Mouse (Mus musculus): ENCODE results near the gene Ppm1g. TPM values are rescaled to one million over a fixed set of nuclear protein-coding genes. Genes with fewer than 3 reads are reported as not detected.
A peak's percentile ranks its signal among the peaks of the same experiment; 100 is the strongest.

Gene Ppm1g
- polyA plus RNA-seq, 1 experiment, result 41.1 TPM

- peak overlapping the region; percentile 49; the same call in 1 of the 2 replicates for H3K27ac ChIP-seq (ENCODE audit: insufficient read depth, low read depth, low read length)
- H3K4me3 ChIP-seq (ENCODE audit: insufficient read depth, low read depth, low read length), result no peak overlapping the region
- DNase-seq, result peak; percentile 70
- TF ChIP-seq CTCF (conservative IDR thresholded peaks at IDR 0.05; ENCODE audit: insufficient read depth, insufficient read length, low read depth, low read length) (no peak), POLR2A (IDR thresholded peaks at IDR 0.05; ENCODE audit: low read depth, low read length) (no peak)
- 62% methylated on average over 7 of the region's 7 CpGs for WGBS
- H3K27me3 ChIP-seq (replicated peaks; ENCODE audit: control insufficient read depth, insufficient read depth, low read length), result no peaks in the 10 kb centered on the region
- peaks cover 10% of the 10 kb centered on the region for H3K36me3 ChIP-seq (ENCODE audit: control insufficient read depth, insufficient read depth, low read length)
- H3K4me1 ChIP-seq (ENCODE audit: control insufficient read depth, insufficient read depth, low read length), result 0 out of 2 replicates have a peak, but pooled peaks cover 5% of the 10 kb centered on the region
These were observed 34.0 kb upstream of the Ppm1g start for GRCm38 (mm10) chr5:31254452-31254851.

- 86% methylated on average over 8 of the region's 8 CpGs for WGBS
These were observed 33.3 kb upstream of the Ppm1g start for GRCm38 (mm10) chr5:31253806-31254205.

GRCm38 (mm10) chr5:31252795-31253545, 32.5 kb upstream of the Ppm1g start:
- no peaks in the 10 kb centered on the region for H3K27me3 ChIP-seq (replicated peaks; ENCODE audit: control insufficient read depth, insufficient read depth, low read length)
- 85% methylated on average over 16 of the region's 16 CpGs for WGBS
- 0 out of 2 replicates have a peak, but pooled peaks cover 5% of the 10 kb centered on the region for H3K4me1 ChIP-seq (ENCODE audit: control insufficient read depth, insufficient read depth, low read length)
- peaks cover 13% of the 10 kb centered on the region for H3K36me3 ChIP-seq (ENCODE audit: control insufficient read depth, insufficient read depth, low read length)
- H3K27ac ChIP-seq (ENCODE audit: insufficient read depth, low read depth, low read length), result no peak overlapping the region
- TF ChIP-seq CTCF (conservative IDR thresholded peaks at IDR 0.05; ENCODE audit: insufficient read depth, insufficient read length, low read depth, low read length) (no peak), POLR2A (IDR thresholded peaks at IDR 0.05; ENCODE audit: low read depth, low read length) (no peak)
- H3K4me3 ChIP-seq (ENCODE audit: insufficient read depth, low read depth, low read length), result no peak overlapping the region
- DNase-seq, result no peak

More at GRCm38 (mm10) chr5:31253806-31254205, 33.3 kb upstream of the Ppm1g start:
- Histone ChIP-seq H3K27ac (ENCODE audit: insufficient read depth, low read depth, low read length) (peak overlapping the region; percentile 49), H3K4me1 (ENCODE audit: control insufficient read depth, insufficient read depth, low read length) (0 out of 2 replicates have a peak, but pooled peaks cover 5% of the 10 kb centered on the region), H3K4me3 (ENCODE audit: insufficient read depth, low read depth, low read length) (no peak overlapping the region), H3K36me3 (ENCODE audit: control insufficient read depth, insufficient read depth, low read length) (peaks cover 11% of the 10 kb centered on the region), H3K27me3 (replicated peaks; ENCODE audit: control insufficient read depth, insufficient read depth, low read length) (no peaks in the 10 kb centered on the region)
- no peak for DNase-seq
- TF ChIP-seq CTCF (conservative IDR thresholded peaks at IDR 0.05; ENCODE audit: insufficient read depth, insufficient read length, low read depth, low read length) (no peak), POLR2A (IDR thresholded peaks at IDR 0.05; ENCODE audit: low read depth, low read length) (no peak)

GRCm38 (mm10) chr5:31252151-31252550, 31.7 kb upstream of the Ppm1g start:
- 68% methylated on average over 10 of the region's 10 CpGs for WGBS
- peaks cover 13% of the 10 kb centered on the region for H3K36me3 ChIP-seq (ENCODE audit: control insufficient read depth, insufficient read depth, low read length)
- no peak for DNase-seq
- peak overlapping the region; percentile 56; the same call in 1 of the 2 replicates for H3K27ac ChIP-seq (ENCODE audit: insufficient read depth, low read depth, low read length)
- H3K4me3 ChIP-seq (ENCODE audit: insufficient read depth, low read depth, low read length), result peak overlapping the region; percentile 71
- no peak for TF ChIP-seq POLR2A (IDR thresholded peaks at IDR 0.05; ENCODE audit: low read depth, low read length)
- TF ChIP-seq CTCF (conservative IDR thresholded peaks at IDR 0.05; ENCODE audit: insufficient read depth, insufficient read length, low read depth, low read length), result no peak
- H3K4me1 ChIP-seq (ENCODE audit: control insufficient read depth, insufficient read depth, low read length), result 0 out of 2 replicates have a peak, but pooled peaks cover 5% of the 10 kb centered on the region
- H3K27me3 ChIP-seq (replicated peaks; ENCODE audit: control insufficient read depth, insufficient read depth, low read length), result no peaks in the 10 kb centered on the region

GRCm38 (mm10) chr5:31251541-31252101, 31.1 kb upstream of the Ppm1g start, which contains the start of gene Krtcap3:
TSS of gene Krtcap3 (plus strand) at chr5:31251691.
- WGBS, result 26% methylated on average over 47 of the region's 47 CpGs
- TF ChIP-seq POLR2A (IDR thresholded peaks at IDR 0.05; ENCODE audit: low read depth, low read length), result no peak
- TF ChIP-seq CTCF (conservative IDR thresholded peaks at IDR 0.05; ENCODE audit: insufficient read depth, insufficient read length, low read depth, low read length), result no peak
- H3K4me1 ChIP-seq (ENCODE audit: control insufficient read depth, insufficient read depth, low read length), result 0 out of 2 replicates have a peak, but pooled peaks cover 5% of the 10 kb centered on the region
- peak; percentile 83 for DNase-seq
- no peaks in the 10 kb centered on the region for H3K27me3 ChIP-seq (replicated peaks; ENCODE audit: control insufficient read depth, insufficient read depth, low read length)
- H3K4me3 ChIP-seq (ENCODE audit: insufficient read depth, low read depth, low read length), result peak within 1 kb of the TSS; percentile 71
- peak within 1 kb of the TSS; percentile 56; the same call in 1 of the 2 replicates for H3K27ac ChIP-seq (ENCODE audit: insufficient read depth, low read depth, low read length)
- peaks cover 13% of the 10 kb centered on the region for H3K36me3 ChIP-seq (ENCODE audit: control insufficient read depth, insufficient read depth, low read length)

- Histone ChIP-seq H3K27ac (ENCODE audit: insufficient read depth, low read depth, low read length) (no peak overlapping the region), H3K27me3 (replicated peaks; ENCODE audit: control insufficient read depth, insufficient read depth, low read length) (no peaks in the 10 kb centered on the region), H3K36me3 (ENCODE audit: control insufficient read depth, insufficient read depth, low read length) (peaks cover 11% of the 10 kb centered on the region), H3K4me3 (ENCODE audit: insufficient read depth, low read depth, low read length) (no peak overlapping the region), H3K4me1 (ENCODE audit: control insufficient read depth, insufficient read depth, low read length) (0 out of 2 replicates have a peak, but pooled peaks cover 5% of the 10 kb centered on the region)
- no peak for DNase-seq
- TF ChIP-seq CTCF (conservative IDR thresholded peaks at IDR 0.05; ENCODE audit: insufficient read depth, insufficient read length, low read depth, low read length), result no peak
- TF ChIP-seq POLR2A (IDR thresholded peaks at IDR 0.05; ENCODE audit: low read depth, low read length), result no peak
- WGBS, result 69% methylated on average over 4 of the region's 4 CpGs
These were observed 30.2 kb upstream of the Ppm1g start for GRCm38 (mm10) chr5:31250716-31251115.

- Histone ChIP-seq H3K27me3 (replicated peaks; ENCODE audit: control insufficient read depth, insufficient read depth, low read length) (no peaks in the 10 kb centered on the region), H3K27ac (ENCODE audit: insufficient read depth, low read depth, low read length) (no peak overlapping the region), H3K4me1 (ENCODE audit: control insufficient read depth, insufficient read depth, low read length) (peaks cover 7% of the 10 kb centered on the region; the same call in 1 of the 2 replicates), H3K4me3 (ENCODE audit: insufficient read depth, low read depth, low read length) (no peak overlapping the region), H3K36me3 (ENCODE audit: control insufficient read depth, insufficient read depth, low read length) (peaks cover 4% of the 10 kb centered on the region; the same call in 1 of the 2 replicates)
- DNase-seq, result no peak
- WGBS, result 8% methylated on average over 10 of the region's 10 CpGs
- TF ChIP-seq POLR2A (IDR thresholded peaks at IDR 0.05; ENCODE audit: low read depth, low read length) (no peak), CTCF (conservative IDR thresholded peaks at IDR 0.05; ENCODE audit: insufficient read depth, insufficient read length, low read depth, low read length) (no peak)
These were observed 21.7 kb upstream of the Ppm1g start for GRCm38 (mm10) chr5:31242191-31242590.

All from kidney, adult 2 months (tissue).